Mouse (Mus musculus): ENCODE data around the gene Chek2. TPM values are rescaled to one million over a fixed set of nuclear protein-coding genes. Genes with fewer than 3 reads are reported as not detected.
A peak's percentile ranks its signal among the peaks of the same experiment; 100 is the strongest.
"Not testable (repeated sequence)": the region's sequence is repeated elsewhere in the genome, so short reads cannot be mapped to it uniquely, and the experiment has no call there.

Gene Chek2
- polyA plus RNA-seq, 1 experiment, result 23.9 TPM

DNA sequence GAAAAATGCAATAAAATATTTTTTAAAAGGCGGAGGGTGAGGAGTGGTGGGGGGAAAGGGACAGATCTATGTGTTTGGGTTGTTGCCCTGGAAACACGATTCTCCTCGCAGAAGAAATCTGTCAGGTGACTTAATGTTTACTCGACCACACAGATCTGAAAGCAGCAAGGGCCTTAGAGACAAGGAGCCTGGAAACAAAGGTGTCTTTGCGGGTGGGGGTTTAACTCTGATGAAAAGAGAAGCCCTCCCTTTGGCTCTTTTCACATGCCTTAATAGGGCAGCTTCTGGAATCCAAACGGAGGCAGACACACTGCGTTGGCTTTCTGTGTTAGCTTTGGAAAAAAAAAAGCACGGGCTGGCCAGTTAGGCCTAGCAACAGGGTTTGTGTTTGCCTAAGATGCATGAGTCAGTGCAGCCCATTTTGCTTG lies 29.5 kb downstream of the Chek2 start:
- H3K4me3 ChIP-seq (ENCODE audit: insufficient read depth, low read length), result no peak overlapping the region
- TF ChIP-seq CTCF (IDR thresholded peaks at IDR 0.05; ENCODE audit: borderline replicate concordance, insufficient read depth, low read length), result no peak
- TF ChIP-seq POLR2A (IDR thresholded peaks at IDR 0.05; ENCODE audit: low read depth, low read length), result no peak
- no peaks in the 10 kb centered on the region for H3K4me1 ChIP-seq (ENCODE audit: control insufficient read depth, insufficient read depth, low read length)
- peak overlapping the region; percentile 50 for H3K27ac ChIP-seq (ENCODE audit: insufficient read depth, low read length)

DNA sequence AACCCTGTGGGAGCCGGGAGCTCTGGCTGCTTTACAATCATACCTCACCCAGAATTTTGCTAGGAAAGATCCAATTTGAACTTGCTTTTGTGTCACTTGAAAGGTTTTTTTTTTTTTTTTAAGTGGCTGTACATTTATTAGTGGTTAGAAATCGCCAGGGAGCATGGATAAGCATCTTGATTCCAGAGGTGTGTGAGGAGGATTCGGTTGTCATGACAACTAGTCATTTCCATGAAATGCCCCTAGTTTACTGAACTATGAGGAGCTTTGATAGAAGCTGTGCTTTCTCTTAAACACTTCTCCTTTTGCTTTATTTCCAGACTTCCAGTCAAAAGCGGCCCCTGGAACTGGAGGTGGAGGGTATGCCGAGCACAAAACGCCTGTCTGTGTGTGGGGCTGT lies 33.4 kb downstream of the Chek2 start:
- TF ChIP-seq POLR2A (IDR thresholded peaks at IDR 0.05; ENCODE audit: low read depth, low read length) (no peak), CTCF (IDR thresholded peaks at IDR 0.05; ENCODE audit: borderline replicate concordance, insufficient read depth, low read length) (no peak)

DNA sequence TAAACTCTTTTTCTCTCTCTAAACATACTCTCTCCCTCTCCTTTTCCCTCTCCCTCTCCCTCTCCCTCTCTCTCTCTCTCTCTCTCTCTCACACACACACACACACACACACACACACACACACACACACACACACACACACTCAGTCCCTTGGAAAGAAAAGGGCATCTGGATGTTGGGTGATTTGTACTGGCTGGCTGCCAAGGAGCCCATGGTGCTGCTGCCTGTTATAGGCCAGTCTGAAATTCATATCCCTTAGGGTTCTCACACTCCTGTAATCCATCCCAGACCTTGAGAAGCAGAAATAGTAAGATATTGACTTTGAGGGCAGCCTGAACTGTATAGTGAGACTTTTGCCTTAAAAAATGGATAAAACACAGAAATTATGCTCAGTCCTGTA lies 34.9 kb downstream of the Chek2 start:
- H3K27ac ChIP-seq (ENCODE audit: insufficient read depth, low read length), result no peak overlapping the region
- TF ChIP-seq POLR2A (IDR thresholded peaks at IDR 0.05; ENCODE audit: low read depth, low read length) (no peak), CTCF (IDR thresholded peaks at IDR 0.05; ENCODE audit: borderline replicate concordance, insufficient read depth, low read length) (no peak)
- H3K4me1 ChIP-seq (ENCODE audit: control insufficient read depth, insufficient read depth, low read length), result no peaks in the 10 kb centered on the region

More for the DNA sequence above, 33.4 kb downstream of the Chek2 start:
- Histone ChIP-seq H3K27ac (ENCODE audit: insufficient read depth, low read length) (no peak overlapping the region), H3K4me1 (ENCODE audit: control insufficient read depth, insufficient read depth, low read length) (no peaks in the 10 kb centered on the region), H3K4me3 (ENCODE audit: insufficient read depth, low read length) (no peak overlapping the region)

DNA sequence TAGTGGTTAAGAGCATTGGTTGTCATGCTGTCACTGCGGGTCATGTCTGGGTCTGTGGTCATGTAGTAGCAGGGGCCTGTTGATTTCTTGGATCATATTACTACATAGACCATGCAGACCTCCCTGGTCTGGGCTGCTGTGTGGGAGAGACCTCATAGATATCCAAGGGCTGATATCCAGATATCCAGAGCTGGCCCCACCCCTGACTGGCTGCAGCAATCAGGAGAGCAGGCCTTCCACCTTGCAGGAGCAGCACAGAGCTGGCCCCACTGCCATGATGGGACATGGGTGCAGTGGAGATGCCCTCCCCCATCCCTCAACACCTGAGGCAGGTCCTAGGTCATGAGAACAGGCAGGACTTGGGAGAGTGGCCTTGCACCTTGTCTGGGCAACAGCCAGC lies 35.5 kb downstream of the Chek2 start:
- Histone ChIP-seq H3K27ac (ENCODE audit: insufficient read depth, low read length) (no peak overlapping the region), H3K4me3 (ENCODE audit: insufficient read depth, low read length) (no peak overlapping the region), H3K4me1 (ENCODE audit: control insufficient read depth, insufficient read depth, low read length) (no peaks in the 10 kb centered on the region)
- TF ChIP-seq POLR2A (IDR thresholded peaks at IDR 0.05; ENCODE audit: low read depth, low read length) (no peak), CTCF (IDR thresholded peaks at IDR 0.05; ENCODE audit: borderline replicate concordance, insufficient read depth, low read length) (no peak)

More for the DNA sequence above, 34.9 kb downstream of the Chek2 start:
- no peak overlapping the region for H3K4me3 ChIP-seq (ENCODE audit: insufficient read depth, low read length)

DNA sequence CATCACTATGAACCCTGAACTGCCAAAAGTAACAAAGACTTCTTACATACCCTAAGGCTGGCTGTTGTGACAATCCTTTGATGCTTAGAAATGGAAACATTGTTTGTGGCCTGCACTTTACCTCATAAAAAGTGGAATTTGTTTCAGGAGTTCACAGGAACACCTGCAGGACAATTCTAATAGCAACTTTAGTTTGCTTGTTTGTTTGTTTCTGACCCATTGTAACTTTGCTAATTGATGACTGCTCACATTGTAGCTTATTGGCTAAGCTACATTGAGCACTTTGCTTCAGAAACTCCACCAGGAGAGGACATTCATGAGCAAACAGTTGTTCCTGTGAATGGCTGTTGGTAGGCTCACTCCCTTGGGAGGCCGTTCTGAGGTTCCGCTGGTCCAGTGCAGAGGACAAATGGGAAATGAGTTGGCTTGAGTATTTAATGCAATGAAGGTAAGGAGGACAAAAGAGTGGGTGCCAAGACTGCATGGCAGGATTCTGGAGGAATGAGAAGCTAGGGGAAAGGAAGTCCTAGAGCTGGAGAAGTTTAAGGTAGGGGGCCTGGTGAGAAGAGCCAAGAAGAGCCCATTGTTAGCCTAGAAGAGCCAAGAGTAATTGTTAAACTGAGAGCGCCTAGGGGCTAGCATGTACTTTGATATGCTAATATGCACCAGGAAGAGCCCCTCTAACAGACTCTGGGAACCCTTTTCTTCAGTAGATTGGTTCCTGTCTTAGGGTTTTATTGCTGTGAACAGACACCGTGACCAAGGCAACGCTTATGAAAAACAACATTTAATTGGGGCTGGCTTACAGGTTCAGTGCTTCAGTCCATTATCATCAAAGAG lies 38.1 kb downstream of the Chek2 start:
- Histone ChIP-seq H3K27ac (ENCODE audit: insufficient read depth, low read length) (no peak overlapping the region), H3K4me3 (ENCODE audit: insufficient read depth, low read length) (no peak overlapping the region), H3K4me1 (ENCODE audit: control insufficient read depth, insufficient read depth, low read length) (no peaks in the 10 kb centered on the region)
- no peak for TF ChIP-seq POLR2A (IDR thresholded peaks at IDR 0.05; ENCODE audit: low read depth, low read length)
- no peak for TF ChIP-seq CTCF (IDR thresholded peaks at IDR 0.05; ENCODE audit: borderline replicate concordance, insufficient read depth, low read length)

DNA sequence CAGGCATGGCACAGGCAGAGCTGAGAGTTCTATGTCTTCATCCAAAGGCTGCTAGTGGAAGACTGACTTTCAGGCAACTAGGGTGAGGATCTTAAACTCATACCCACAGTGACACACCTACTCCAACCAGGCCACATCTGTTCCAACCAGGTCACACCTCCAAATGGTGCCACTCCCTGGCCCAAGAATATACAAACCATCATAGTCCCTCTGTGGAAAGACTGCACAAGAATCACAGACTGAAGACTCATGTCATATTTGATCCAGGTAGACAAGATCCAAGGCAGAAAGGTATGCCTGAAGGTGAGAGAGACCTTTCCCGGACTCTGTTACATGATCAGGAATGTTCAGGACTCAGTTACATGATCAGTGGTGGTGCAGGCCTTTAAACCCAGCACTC lies 38.7 kb downstream of the Chek2 start:
- not testable (repeated sequence) for H3K27ac ChIP-seq (ENCODE audit: insufficient read depth, low read length); H3K4me3 ChIP-seq (ENCODE audit: insufficient read depth, low read length); H3K4me1 ChIP-seq (ENCODE audit: control insufficient read depth, insufficient read depth, low read length)

DNA sequence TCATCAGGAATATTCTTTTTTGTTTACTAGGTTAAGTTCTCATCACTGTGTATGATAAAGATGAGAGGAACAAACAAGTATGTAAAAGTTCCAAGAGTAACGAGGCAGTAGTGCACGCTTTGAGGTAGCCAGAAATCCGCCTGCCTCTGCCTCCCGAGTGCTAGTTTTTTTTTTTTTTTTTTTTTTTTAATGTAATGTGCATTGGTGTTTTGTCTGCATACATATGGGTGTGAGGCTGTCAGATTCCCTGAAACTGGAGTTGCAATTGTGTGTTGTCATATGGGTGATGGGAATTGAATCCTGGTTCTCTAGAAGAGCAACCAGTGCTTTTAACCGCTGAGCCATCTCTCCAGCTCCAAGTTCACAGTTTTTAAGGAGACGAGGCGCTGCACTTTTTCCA lies 39.3 kb downstream of the Chek2 start:
- no peak for TF ChIP-seq CTCF (IDR thresholded peaks at IDR 0.05; ENCODE audit: borderline replicate concordance, insufficient read depth, low read length)
- no peak for TF ChIP-seq POLR2A (IDR thresholded peaks at IDR 0.05; ENCODE audit: low read depth, low read length)
- no peak overlapping the region for H3K27ac ChIP-seq (ENCODE audit: insufficient read depth, low read length)
- H3K4me1 ChIP-seq (ENCODE audit: control insufficient read depth, insufficient read depth, low read length), result no peaks in the 10 kb centered on the region
- H3K4me3 ChIP-seq (ENCODE audit: insufficient read depth, low read length), result peak overlapping the region; percentile 52

DNA sequence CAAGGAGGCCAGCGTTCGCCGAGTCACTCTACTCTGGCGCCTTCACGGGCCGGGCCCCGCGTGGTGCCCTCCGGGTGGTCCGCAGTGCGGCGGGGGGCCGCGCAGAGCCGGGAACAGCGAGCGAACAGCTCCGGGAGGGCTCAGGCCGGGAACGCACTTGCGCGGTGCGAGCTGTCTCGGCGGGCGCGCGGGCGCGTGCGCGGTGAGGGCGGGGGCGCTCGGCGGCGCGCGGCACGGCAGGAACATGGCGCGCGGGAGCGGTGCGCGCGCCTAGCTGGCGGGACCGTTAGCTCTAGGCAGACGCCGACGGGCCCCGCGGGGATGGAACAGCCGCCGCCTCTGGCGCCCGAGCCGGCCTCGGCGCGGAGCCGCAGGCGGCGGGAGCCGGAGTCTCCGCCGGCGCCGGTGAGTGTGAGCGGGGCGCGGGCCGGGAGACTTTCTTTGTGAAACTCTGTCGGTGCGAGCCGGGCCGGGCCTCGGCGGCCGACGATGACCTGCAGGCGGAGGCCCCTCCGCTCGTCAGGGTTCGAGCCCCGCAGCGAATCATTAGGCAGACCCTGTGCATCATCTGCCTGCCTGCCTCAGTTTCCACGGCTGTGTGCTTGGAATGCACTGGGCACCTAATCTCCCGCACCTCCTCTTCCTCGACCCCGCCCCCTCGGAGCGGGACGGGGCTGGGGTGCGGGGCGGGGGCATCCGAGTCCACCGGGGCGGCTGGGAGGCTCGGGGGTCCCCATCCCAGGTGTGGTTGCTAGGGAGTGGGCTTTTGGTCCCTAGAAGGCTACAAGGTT lies 40.0 kb downstream of the Chek2 start, which contains the start of gene Ttc28:
Ttc28 (plus strand) TSS at position 220 of the 791 bp plus-strand sequence.
- TF ChIP-seq CTCF (IDR thresholded peaks at IDR 0.05; ENCODE audit: borderline replicate concordance, insufficient read depth, low read length) (no peak), POLR2A (IDR thresholded peaks at IDR 0.05; ENCODE audit: low read depth, low read length) (peak; percentile 59)
- Histone ChIP-seq H3K4me1 (ENCODE audit: control insufficient read depth, insufficient read depth, low read length) (no peaks in the 10 kb centered on the region), H3K4me3 (ENCODE audit: insufficient read depth, low read length) (peak within 1 kb of the TSS; percentile 74), H3K27ac (ENCODE audit: insufficient read depth, low read length) (no peak within 1 kb of the TSS)

DNA sequence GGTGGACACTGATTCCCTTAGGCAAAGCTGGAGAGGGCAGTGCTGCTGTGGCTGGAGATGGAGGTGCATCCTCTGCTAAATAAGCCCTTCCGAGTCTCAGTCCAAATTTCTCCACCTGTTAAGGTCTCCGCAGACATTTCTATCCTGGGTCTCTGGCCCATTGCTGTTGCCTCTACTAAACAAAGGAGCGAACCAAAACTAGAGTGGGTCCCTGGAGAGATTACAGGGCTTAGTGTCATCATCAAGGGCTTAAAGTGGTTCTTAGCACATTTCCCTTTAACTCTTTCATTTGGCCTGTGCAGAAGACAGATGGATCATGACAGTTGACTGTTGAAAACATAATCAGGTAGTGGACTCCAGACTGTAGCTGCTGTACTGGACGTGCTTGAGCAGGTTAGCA lies 48.8 kb downstream of the Chek2 start:
- no peaks in the 10 kb centered on the region for H3K4me1 ChIP-seq (ENCODE audit: control insufficient read depth, insufficient read depth, low read length)
- no peak overlapping the region for H3K27ac ChIP-seq (ENCODE audit: insufficient read depth, low read length)
- H3K4me3 ChIP-seq (ENCODE audit: insufficient read depth, low read length), result no peak overlapping the region
- TF ChIP-seq CTCF (IDR thresholded peaks at IDR 0.05; ENCODE audit: borderline replicate concordance, insufficient read depth, low read length) (no peak), POLR2A (IDR thresholded peaks at IDR 0.05; ENCODE audit: low read depth, low read length) (no peak)

DNA sequence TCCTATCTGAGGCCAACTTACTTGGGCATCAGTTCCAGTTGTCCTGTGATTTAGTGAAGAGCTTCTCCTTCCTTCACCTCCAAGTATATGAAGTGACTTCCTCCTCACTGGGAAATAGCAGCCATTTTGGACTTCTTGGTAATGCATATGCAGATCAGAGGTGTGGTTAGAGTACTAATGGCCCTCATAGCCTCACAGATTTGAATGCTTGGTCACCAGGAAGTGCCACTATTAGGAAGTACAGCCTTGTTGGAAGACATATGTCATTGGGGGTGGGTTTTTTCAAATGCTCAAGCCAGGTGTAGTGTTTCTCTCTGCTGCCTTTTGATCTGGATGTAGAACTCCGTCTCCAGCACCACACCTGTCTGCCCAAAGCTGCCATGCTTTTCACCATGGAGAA lies 50.2 kb downstream of the Chek2 start:
- Histone ChIP-seq H3K27ac (ENCODE audit: insufficient read depth, low read length) (no peak overlapping the region), H3K4me1 (ENCODE audit: control insufficient read depth, insufficient read depth, low read length) (no peaks in the 10 kb centered on the region), H3K4me3 (ENCODE audit: insufficient read depth, low read length) (no peak overlapping the region)
- TF ChIP-seq POLR2A (IDR thresholded peaks at IDR 0.05; ENCODE audit: low read depth, low read length) (no peak), CTCF (IDR thresholded peaks at IDR 0.05; ENCODE audit: borderline replicate concordance, insufficient read depth, low read length) (no peak)

Data from embryonic fibroblast, embryonic 13.5 days (primary cell).